Mouse (Mus musculus) gastrocnemius, adult 18-20 months (tissue): ENCODE measurements around the gene Ulk4. TPM values are rescaled to one million over a fixed set of nuclear protein-coding genes. Genes with fewer than 3 reads are reported as not detected.

Experiments
- DNase-seq: peaks from one replicate; pipeline ENCODE4 v3.0.0; 2021; ENCODE audit warnings: low spot score
- long read RNA-seq, 2 experiments: library from polyadenylated mRNA; stranded (forward); transcript quantifications; one replicate each; pipeline ENCODE4 v2.0.0; 2021
- total RNA-seq, 2 experiments: library from RNA; stranded (reverse); gene quantifications; 2 replicates each; pipeline ENCODE4 v1.2.3; 2021

Ulk4 gene
- under 1 TPM; 0.07 TPM for total RNA-seq
- long read RNA-seq, experiment 1, result 0 reads
- long read RNA-seq, experiment 2, result 0 reads

DNA sequence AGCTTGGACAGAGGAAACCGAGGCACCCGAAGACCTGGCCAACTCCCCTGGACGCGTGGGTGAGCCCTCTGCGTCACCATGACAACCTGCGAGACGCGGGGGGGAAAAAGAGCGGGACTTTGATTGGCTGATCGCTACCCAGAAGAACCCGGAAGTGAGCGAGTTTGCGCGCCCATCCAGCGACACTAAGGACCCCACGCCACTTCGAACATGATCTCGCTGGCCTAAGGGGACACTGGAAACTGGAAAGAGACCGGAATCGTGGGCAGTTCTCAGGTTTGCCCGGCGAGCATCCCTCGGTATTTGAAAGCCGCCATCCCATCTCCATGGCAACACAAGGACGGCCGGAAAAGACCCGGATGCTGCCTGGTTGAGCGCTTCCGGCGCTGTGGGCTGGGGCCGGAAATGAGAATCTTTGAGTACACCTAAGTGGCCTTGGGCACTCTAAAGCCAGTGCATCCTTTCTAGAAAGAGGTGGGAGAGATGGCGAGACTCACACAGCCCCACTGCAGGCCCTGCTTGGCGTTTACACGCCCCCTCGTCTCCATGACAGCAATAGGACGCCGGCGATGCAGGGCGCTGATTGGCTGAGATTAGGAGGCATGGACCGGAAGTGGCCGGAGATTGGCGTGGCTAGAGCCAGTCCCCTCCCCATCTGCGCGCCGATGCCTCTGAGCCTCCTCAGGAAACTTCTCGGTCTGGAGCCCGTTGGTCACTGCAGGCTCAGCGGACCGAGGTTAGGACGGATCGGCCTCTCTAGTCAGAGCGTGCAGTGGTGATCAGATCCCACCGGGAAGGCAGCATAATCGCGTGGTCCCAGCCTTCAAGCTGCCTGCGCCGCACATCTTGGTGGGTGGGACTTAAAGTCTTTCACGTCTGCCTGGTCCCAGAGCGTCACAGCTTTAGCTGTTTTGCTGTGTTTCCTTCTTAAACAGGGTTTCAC lies at the start of gene Ulk4:
Gene Ulk4, minus strand, starts transcription at position 80 of the 943 bp plus-strand sequence.
- DNase-seq, result peak; percentile 92

DNA sequence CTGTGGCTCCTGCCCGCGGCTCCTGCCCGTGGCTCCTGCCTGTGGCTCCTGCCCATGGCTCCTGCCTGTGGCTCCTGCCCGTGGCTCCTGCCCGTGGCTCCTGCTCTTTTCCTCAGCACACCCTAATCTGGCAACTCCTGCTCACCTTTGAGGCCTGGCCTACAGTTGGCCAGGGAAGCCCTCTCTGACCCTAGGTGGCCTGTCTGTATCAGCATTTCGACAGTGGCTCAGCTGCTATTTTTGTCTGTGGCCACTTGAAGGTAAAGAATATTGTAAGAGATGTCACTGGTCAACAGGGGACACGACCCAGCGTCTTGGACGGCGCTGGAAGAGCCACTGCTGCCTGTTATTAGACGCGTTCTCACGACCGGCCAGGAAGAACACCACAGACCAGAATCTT lies 45.0 kb upstream of the Ulk4 start:
- no peak for DNase-seq

DNA sequence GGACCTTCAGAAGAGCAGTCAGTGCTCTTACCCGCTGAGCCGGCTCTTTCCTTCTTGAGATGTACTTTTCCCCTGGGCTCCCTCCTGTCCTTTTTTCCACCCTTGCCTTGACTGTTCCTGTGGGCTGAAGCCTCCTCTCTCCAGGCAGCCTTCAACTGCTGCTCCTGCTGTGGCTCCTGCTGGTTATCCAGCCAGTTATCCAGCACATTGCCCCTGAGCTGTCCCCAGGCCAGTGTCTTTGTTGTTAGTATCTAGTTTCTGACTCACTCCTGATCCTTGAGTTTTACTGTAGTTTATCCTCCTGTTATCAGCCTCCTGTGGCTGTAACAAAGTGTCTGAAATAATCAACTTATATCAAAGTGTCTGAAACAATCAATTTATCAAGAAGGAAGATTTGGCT lies 44.1 kb upstream of the Ulk4 start:
- no peak for DNase-seq

DNA sequence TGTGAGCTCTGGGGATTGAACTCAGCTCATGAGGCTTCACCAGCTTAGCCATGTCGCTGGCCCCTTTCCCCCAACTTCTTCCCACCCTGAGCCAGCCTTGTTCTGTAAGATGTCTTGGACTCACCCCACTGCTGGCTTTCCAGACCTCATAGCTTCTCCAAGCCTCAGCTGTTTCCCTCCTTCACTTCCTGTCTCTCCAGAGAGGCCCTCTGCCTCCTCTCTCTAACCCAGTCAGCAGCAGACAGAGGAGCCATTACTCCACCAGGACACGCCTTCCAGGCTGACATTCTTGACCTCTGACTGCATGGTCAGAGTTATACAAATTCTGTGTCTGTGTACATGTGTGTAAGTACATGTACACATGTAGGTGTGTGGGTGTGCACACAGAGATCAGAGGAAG lies 43.4 kb upstream of the Ulk4 start:
- no peak for DNase-seq

DNA sequence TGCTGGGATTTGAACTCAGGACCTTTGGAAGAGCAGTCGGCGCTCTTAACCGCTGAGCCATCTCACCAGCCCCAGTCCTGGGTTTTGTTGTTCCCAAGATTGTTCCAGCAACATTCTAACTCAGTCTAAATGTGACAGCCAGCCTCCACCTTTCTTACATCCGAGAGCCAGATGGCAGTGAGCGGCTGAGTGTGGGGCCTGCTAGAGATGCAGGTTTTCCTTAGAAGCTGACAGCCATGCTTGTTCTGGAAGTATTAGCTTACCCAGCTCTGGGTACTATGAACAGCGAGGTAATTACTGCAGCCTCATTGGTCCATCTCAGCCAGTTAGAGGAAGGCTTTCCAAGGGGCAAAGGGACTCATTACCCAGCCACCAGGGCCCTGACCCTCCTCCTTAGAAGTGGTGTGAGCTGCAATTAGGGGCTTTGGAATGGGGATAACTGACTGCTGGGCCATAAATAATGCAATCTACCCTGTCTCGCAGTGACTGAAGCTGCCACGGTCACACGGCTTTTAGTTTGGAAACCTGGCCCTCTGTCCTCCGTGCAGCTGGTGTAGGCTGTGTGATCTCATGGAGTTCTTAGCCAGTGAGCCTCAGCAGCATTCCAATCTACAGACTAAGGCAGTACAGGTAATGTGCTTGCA lies 42.4 kb upstream of the Ulk4 start:
- no peak for DNase-seq

DNA sequence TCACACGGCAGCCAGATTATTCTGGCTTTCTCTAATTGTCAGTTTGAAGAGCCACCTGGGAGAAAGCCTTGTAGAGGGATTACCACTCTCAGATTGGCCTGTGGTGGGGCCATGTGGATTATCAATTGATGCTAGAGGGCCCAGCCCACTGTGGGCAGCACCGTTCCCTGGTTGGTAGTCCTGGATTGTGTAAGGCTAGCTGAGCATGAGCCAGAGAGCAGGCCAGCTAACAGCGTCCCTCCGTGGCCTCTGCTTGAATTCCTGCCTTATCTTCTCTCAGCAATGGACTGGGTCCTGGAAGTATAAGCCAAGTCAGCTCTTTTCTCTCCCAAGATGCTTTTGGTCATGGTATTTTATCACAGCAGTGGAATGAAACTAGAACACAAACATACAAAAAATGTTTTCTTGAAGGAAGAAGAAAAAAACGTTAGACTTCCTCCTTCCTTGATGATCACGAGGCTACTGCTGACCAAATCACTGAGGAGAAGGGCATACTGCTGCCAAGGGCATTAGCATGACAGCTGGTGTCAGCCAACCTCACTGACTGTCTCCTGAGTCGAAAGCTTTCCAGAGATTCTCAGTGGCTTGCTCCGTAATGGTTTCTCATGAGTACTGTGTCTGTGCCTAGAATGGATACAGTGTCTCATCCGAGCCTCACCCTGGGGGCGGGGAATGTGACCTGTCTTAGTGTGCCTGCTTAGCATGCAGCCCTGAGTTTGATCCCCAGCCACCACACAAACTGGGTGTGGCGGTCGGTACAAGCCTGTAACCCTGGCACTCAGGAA lies 39.8 kb upstream of the Ulk4 start:
- DNase-seq, result peak; percentile 81

DNA sequence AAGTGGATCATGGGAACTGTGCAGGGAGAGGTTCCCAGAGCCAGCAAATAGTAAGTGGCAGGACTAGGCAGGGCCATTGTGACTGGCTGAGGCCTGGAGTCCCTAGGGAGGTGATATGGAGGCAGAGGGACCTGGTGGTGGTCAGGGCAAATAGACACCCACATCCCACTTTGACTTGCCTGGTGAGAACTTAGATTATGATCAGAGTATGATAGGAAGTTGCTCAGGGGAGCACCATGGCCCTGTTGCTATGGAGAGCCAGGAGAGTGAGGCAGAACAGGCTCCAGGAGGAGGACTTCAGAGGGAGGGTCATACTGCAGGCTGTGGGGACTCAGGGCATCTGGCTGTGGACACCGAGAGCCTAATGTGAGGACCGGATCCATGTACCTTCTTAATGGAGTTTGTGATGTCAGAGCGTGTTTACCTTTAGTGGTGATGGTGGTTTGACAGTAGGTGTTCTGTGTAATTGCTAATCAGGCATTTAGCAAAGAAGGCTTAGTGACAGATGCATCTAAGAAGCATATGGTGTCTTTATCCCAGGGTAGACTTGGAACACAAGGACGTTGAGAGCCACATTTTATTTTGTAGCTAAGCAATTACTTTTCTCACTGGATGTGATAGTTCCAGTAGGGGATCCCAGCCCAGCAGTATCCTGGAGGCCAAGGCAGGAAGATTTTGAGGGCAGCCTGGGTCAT lies 39.1 kb upstream of the Ulk4 start:
- DNase-seq, result no peak

DNA sequence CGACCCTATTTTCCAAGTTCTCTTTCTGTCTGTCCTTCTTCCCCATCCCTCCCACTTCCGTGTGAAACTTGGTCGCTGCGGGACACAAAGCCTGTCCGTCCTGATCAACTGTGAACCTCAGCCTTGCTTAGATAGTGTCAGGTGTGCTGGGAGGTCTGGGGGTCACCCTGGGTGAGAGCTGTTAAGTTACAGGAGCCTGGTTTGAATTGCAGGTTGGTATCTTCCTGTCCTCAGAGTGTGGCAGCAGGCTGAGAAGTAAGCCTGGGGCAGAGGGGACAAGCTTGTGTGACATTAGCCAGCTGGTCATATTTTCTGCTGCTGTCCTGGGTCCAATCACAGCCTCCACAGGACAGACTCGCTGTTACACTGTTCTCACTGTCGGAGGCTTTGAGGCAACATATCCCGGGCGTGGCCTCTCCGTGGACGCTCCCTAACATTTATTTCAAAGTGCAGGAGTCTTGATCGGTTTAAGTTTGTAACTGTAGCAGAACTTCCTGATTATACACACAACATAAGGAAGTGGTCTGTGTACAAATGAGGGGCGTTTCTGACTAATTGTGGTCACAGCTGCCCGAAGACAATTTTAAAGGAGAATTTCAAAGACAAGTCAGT lies 37.6 kb upstream of the Ulk4 start:
- peak; percentile 63 for DNase-seq

DNA sequence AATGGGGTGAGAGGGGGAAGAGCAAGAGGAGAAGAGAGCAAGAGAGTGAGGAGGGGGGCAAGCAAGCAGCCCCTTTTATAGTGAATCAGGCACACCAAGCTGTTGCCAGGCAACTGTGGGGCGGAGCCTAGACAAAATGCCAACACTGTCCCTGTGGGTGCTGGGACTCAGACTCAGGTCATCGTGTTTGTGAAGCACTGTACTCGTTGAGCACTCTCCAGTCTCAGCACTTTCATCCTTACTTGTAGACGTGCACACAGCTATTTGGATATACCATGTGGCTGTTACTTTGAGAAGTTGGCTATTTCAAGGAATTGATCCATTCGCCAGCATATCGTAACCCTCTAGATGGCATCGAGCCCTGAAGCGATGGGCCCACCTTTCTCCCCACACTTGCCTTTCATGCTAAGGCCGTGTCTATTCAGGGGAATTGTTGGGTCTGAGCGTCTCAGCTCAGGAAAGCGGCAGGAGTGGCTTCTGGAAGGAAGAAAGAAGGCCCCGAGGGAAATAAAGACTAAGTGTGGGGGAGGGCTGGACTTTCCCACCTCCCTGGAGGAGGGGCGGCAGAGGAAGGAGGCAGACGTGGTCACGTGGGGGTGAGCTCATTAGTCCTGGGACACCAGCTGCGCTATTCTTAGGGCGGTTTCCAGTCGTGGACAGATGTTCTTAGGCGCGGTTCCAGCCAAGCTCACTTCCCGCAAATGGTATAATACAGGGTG lies 36.8 kb upstream of the Ulk4 start:
- peak; percentile 94 for DNase-seq

DNA sequence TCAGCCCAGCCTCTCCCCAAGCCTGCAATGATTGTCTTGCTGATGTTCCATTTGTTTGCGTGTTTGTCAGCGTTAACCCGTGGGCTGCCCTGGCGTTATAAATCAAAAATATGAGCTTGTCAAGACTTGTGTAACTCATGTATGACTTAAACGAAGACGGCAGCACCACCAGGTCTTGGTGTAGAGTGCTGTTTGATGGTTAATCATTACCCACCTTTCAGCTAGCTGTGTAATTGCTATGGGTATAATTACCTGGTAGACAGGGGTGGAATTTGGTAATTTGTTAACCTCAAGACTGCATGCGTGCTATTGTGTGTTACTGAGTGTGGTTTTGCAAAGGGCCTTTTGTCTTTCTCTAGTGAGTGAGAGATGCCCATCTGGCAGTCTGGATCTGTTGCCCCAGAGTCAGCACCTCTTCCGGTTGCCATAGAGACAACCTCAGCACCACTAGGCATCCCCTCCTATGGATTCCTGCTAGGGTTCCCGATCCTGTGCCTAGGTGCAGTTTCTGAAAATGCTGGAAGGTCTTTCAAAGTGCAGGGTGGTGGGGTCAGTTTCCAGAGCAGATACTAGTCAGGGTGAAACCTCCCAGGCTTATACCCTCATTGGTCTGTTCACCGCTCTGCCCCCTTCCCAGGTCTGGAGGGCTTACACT lies 35.4 kb upstream of the Ulk4 start:
- no peak for DNase-seq

DNA sequence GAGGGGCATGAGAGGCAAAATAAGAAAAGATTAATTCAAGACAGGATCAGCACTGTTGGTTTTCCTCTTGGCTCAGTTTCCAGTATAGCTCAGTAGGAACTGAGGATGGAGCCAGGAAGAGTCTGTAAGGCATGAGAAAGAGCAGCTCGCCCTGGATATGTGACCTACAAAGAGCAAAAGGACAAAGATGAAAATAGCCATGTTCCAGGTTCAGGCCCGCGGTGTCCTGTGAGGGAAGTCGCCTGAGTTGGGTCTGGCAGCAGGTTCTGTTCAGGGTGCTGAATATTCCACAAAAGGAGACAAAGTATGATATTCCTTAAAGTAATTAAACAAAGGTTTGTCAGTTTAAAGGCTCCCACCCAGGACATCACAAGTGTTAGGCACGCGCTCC lies 34.8 kb upstream of the Ulk4 start:
- DNase-seq, result peak; percentile 45

DNA sequence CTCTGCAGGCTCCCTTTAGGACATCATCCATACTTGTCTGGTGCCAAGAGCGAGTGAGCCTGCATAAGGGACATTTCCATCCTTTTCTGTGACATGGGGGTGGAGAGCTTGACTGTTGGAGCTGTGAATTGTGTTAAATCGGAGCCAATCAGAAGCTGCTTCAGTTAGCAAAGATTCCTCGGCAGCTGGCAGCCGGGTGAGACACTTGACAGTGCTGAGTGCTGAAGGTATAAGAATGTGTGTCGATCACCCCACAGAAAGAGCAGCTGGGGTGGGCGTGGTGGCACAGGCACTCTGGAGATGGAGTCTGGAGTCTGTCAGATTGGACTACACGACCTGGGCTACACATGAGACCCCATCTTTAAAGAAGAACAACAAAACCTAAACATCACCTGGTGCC lies 33.5 kb upstream of the Ulk4 start:
- no peak for DNase-seq

DNA sequence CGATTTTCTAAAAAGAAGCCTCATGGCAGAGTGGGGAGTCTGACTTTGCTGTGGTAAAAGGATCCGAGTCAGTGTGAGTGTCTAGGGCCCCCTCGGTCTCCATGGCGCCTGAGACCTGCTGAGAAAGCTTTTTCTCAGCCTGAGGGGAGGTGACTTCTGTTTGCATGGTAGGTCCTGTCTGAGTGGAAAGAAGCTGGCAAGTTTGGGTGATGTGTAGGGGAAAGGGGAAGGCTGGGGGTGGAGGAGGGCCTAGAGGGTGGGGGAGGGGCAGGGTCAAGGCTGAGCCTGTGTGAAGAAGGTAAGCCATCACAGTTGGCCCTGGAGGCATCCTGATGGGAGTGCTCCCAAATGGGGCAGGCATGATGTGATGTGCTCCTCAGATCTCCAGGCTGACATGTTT lies 32.3 kb upstream of the Ulk4 start:
- no peak for DNase-seq

DNA sequence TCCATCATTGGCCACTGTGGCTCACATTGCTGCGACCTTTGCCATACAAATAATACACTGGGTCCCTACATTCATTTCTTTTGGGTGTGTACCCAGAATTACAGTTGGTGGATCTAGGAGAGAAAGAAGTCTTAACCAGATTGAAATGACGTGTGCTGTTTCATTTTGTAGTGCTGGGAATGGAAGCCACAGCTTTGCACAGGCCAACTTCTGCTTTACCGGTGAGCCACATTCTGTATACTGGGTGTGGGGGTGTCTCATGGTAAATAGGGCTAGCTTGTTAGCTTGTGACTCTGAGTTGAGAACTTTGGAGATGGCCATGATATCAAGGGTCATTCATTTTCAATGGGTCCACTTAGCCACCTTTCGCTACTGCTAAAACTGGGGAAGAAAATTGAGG lies 28.5 kb upstream of the Ulk4 start:
- DNase-seq, result no peak

DNA sequence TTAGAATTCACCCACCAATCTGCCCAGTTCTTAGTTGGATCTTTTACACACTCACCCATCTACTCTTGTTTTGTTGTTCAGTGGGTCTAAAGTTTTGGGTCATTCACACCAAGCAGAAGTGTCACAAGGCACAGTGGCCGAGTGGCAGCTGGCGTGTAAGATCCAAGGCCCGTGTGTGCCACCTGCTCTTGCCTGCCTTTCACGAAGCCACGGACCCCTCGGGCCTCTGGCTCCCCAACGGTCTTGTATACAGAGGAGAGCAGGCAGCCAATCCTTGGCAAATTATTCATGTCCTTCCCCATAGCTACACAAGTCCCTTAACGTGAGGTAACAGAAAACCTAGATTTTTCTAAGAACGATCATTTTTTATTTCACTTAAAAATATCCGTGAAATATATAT lies 27.5 kb upstream of the Ulk4 start:
- DNase-seq, result no peak

DNA sequence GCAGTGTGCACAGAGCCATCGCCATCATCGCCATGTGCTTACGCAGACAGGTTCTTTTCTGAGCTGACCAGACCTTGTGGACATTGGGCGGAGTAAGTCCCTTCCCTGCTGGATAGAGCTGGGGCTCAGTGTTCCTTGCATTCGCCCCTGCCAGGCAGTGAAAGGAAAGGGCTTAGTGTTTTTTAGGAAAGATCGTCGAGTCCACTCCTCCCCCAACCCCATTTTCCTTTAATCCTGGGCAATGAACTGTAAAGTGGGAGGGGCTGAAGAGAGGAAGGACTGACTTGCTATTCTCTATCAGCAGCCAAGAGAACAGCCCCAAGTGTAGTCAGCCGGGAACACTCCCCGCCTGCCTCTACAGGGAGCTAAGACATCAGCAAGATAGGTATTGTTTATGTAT lies 26.8 kb upstream of the Ulk4 start:
- DNase-seq, result no peak

DNA sequence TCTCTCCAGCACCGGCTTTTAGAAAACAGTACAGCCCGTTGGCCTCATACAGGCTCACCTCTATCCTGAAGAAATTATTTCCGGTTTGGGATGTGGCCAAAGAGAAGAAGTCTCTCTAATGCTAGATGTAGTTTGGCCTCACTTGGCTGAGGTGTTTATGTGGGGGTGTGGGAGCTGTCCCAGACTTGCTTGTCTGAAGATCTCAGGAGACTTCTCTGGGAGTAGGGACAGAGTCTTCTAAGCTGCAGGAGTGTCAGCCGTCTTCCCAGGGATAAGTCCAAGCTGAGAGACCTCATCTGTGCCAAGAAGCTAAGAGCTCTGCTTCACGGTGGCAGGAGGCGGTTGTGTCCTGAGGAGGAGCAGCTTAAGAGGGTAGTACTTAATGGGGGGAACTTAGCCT lies 26.1 kb upstream of the Ulk4 start:
- DNase-seq, result peak; percentile 24

DNA sequence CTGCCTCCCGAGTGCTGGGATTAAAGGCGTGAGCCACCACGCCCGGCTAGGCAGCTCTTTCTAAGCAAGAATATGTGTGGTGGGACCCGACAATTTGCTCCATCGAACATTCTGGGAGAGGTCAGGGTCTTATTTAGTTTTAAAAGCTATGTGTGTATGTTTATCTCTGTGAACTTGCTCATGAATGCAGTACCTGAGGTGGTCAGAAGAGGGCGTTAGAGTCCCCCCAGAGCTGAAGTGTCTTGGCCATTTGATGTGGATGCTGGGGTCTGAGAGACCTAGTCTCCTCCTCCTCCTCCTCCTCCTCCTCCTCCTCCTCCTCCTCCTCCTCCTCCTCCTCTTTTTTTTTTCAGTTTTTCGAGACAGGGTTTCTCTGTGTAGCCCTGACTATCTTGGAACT lies 25.5 kb upstream of the Ulk4 start:
- DNase-seq, result peak; percentile 42

DNA sequence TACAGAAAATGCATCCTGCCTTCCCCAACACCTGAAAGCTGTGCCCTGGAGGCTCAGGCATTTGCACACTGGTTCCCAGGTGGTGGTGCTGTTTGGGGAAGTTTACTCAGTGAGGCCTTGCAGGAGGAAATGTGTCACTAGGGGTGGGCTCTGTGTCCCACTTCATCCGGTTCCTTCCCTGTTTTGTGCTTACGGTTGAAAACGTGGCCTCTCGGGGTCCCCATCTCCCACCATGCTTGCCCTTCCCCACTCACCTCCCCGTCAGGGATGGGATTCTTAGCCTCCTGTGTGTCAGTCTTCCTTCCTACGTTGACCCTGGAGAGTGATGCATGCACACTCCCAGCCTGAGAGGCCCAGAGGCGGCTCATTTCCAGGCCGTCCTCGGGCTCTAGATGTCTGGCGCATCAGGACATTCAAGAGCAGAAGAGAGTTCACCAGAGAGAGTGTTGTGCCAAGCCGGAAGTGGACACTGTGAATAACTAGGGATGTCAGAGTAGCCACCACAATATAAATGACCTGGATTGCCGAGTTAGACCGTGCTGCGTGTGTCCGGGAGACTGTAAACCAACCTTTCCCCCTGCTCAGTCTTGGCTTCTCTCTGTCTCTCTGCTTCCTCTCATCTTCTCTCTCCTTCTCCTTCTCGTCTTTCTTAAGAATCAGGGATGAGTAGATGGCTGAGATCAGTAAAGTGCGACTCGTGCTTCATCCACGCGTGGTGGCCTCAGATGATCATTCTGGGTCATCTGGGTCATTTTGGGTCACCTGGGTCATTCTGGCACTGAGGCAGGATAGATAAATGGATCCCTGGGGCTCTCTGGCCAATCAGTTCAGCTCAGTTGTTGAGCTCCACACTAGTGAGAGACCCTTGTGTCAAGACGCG lies 24.3 kb upstream of the Ulk4 start:
- peak; percentile 44 for DNase-seq
